Mouse (Mus musculus) frontal cortex, adult (tissue): ENCODE measurements around the gene Mmd.
A peak's percentile ranks its signal among the peaks of the same experiment; 100 is the strongest.
"Not testable (repeated sequence)": the region's sequence is repeated elsewhere in the genome, so short reads cannot be mapped to it uniquely, and the experiment has no call there.

ENCODE experiments used
- ATAC-seq: cut with Nextera tagmentation; 2 replicates; pipeline ENCODE4 v1.9.2; 2017; ENCODE audit warnings: mild to moderate bottlenecking, moderate library complexity, mixed read lengths; ENCODE audit not compliant: low TSS enrichment

Gene Mmd

GRCm38 (mm10) chr11:90249701-90250141 is 465 bp downstream of the Mmd start:
- ATAC-seq = 0 out of 2 replicates have a peak, but pooled peaks have one; percentile 3

- ATAC-seq = peak; percentile 14; the same call in 1 of the 2 replicates
These were observed 933 bp downstream of the Mmd start for GRCm38 (mm10) chr11:90250189-90250588.

GRCm38 (mm10) chr11:90250730-90251129 is 1.5 kb downstream of the Mmd start:
- no peak for ATAC-seq

- no peak for ATAC-seq
These were observed 2.7 kb downstream of the Mmd start for GRCm38 (mm10) chr11:90251923-90252322.

- no peak for ATAC-seq
These were observed 3.1 kb downstream of the Mmd start for GRCm38 (mm10) chr11:90252366-90252765.

GRCm38 (mm10) chr11:90254536-90254935 is 5.3 kb downstream of the Mmd start:
- peak; percentile 58 for ATAC-seq

GRCm38 (mm10) chr11:90255687-90256086 is 6.4 kb downstream of the Mmd start:
- peak; percentile 64 for ATAC-seq

GRCm38 (mm10) chr11:90256833-90257525 is 7.7 kb downstream of the Mmd start:
- ATAC-seq = no peak

GRCm38 (mm10) chr11:90258321-90258927 is 9.2 kb downstream of the Mmd start:
- ATAC-seq = no peak

- no peak for ATAC-seq
These were observed 9.8 kb downstream of the Mmd start for GRCm38 (mm10) chr11:90259071-90259470.

GRCm38 (mm10) chr11:90259826-90260225 is 10.6 kb downstream of the Mmd start:
- ATAC-seq = no peak

GRCm38 (mm10) chr11:90264180-90264579 is 14.9 kb downstream of the Mmd start:
- no peak for ATAC-seq

- ATAC-seq = no peak
These were observed 16.3 kb downstream of the Mmd start for GRCm38 (mm10) chr11:90265581-90265980.

GRCm38 (mm10) chr11:90268934-90269333 is 19.7 kb downstream of the Mmd start:
- ATAC-seq = no peak

- ATAC-seq = peak; percentile 47
These were observed 20.3 kb downstream of the Mmd start for GRCm38 (mm10) chr11:90269398-90270123.

GRCm38 (mm10) chr11:90270132-90270877 is 21.0 kb downstream of the Mmd start:
- ATAC-seq = 0 out of 2 replicates have a peak, but pooled peaks have one; percentile 53

- no peak for ATAC-seq
These were observed 24.9 kb downstream of the Mmd start for GRCm38 (mm10) chr11:90274187-90274586.

- no peak for ATAC-seq
These were observed 26.4 kb downstream of the Mmd start for GRCm38 (mm10) chr11:90275663-90276062.

- ATAC-seq = peak; percentile 62
These were observed 26.9 kb downstream of the Mmd start for GRCm38 (mm10) chr11:90276150-90276549.

- no peak for ATAC-seq
These were observed 27.3 kb downstream of the Mmd start for GRCm38 (mm10) chr11:90276561-90276960.

GRCm38 (mm10) chr11:90280069-90280468 is 30.8 kb downstream of the Mmd start:
- ATAC-seq = no peak

GRCm38 (mm10) chr11:90281943-90282342 is 32.7 kb downstream of the Mmd start:
- ATAC-seq = not testable (repeated sequence)
